Mouse (Mus musculus): ENCODE results near the gene Olfr1111.

GRCm38 (mm10) chr2:87140200-87140599 is 12.2 kb downstream of the Olfr1111 start, which contains the start of gene Olfr1110:
- TF ChIP-seq GATA2 (IDR thresholded peaks at IDR 0.05; ENCODE audit: borderline replicate concordance, low read depth, low read length) (no peak), TAL1 (conservative IDR thresholded peaks at IDR 0.05; ENCODE audit: low read depth, low read length) (no peak), GATA1 (IDR thresholded peaks at IDR 0.05; ENCODE audit: borderline replicate concordance, low read length) (no peak), CTCF (IDR thresholded peaks at IDR 0.05; ENCODE audit: low read depth, low read length) (no peak), POLR2AphosphoS5 (IDR thresholded peaks at IDR 0.05; ENCODE audit: insufficient replicate concordance, low read depth, low read length) (no peak)
